Mouse (Mus musculus): ENCODE measurements around the gene Tmem132b.

GRCm38 (mm10) chr5:125649982-125650381 lies 118.4 kb downstream of the Tmem132b start:
- TF ChIP-seq GATA1 (IDR thresholded peaks at IDR 0.05; ENCODE audit: borderline replicate concordance, low read length) (no peak), FLI1 (IDR thresholded peaks at IDR 0.05; ENCODE audit: low read length) (no peak)
